Mouse (Mus musculus) liver, adult 2 months (tissue): ENCODE data around the gene Syn3.

Experiments used
- CTCF ChIP-seq: fragments of 200-500 bp; IDR thresholded peaks from 2 replicates; pipeline ENCODE4 v1.5.1; 2011; ENCODE audit warnings: low read depth, low read length, control low read depth
- POLR2A ChIP-seq: fragments of 200-500 bp; IDR thresholded peaks from 2 replicates; pipeline ENCODE4 v1.6.1; 2011; ENCODE audit warnings: low read length, control low read depth; ENCODE audit not compliant: insufficient read depth; ENCODE audit errors: extremely low read depth

DNA sequence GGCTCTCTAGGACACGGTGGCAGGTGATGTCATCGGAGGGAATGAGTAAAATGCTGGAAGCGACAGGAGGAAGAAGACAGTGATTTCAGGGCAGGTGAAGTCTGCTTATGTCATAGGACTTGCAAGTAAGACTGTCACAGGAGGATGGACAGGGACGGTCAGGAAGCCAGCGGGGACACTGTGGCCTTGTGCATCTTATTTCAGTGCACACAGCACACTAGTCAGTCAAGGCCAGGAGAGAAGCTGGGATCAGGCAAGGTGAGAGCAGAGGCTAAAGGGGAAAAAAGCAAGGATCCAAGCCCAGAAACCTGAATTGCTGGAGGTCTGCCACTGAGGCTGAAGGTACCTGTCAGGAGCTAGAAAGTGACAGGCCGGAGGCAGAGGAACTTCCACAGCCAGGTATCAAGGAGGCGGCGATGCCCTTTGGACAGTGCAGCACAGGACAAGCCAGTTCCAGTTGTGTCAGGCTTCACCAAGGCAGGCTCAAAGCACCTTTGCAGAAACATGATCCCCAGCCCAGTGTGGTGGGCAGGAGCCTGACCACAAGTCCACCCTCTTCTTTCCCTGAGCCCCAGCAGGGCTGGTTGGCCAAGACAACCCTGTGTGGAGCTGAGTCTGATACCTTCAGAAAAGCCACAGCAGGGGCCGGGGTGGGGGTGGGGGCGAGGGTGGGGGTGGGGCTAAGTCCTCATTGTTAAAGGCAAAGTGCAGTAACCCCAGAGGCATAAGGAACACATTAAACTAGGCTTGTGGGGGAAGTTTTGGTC is 203.9 kb downstream of the Syn3 start:
- TF ChIP-seq CTCF: no peak
- no peak for TF ChIP-seq POLR2A
